18 mouse cellular contexts compared by ENCODE assay signal in genomic region chr9:64395238-64395920, GRCm38 (mm10). TPM values are rescaled to one million over a fixed set of nuclear protein-coding genes. Genes with fewer than 3 reads are reported as not detected.
DNase-seq lines count a peak whose midpoint lies in the region; ATAC-seq lines count a peak whose summit lies in the region.
"Had no signal": no experiment of that assay in that cellular context is flagged by ENCODE, and none has a peak within 500 bp of the region (broad histone marks: within the 10 kb centered on the region; RNA-seq: fewer than 3 reads in every experiment).

No protein-coding gene starts in this region.

- intact Hi-C loops in left cerebral cortex, postnatal 36 days (cut with DNase I): loop anchor here (2.0 to 10.0 kb wide), 3 partner anchors 109 to 243 kb away; no protein-coding TSS in a partner anchor
- intact Hi-C loops in left cerebral cortex, postnatal 10 days (cut with DNase I): no loop called here

- peak; percentile 44 to 53 for DNase-seq in adrenal gland, adult (ENCODE audit: inconsistent age in 2 of 2, low spot score in 1 of 2)
- no peak for DNase-seq in adrenal gland, postnatal 25 days
- DNase-seq in frontal cortex, adult 2 months (ENCODE audit: extremely low spot score in 1 of 2, low spot score in 1 of 2): peak; percentile 49 to 63
- DNase-seq in frontal cortex, postnatal 14 days (ENCODE audit: low spot score in 2 of 2): no peak
- peak; percentile 25 to 36 for DNase-seq in left cerebral cortex, postnatal 36 days (ENCODE audit: low spot score in 2 of 2)
- no peak for DNase-seq in left cerebral cortex, postnatal 10 days (ENCODE audit: extremely low spot score in 1 of 2, low spot score in 2 of 2)
- peak; percentile 32 for DNase-seq in Muller cell, postnatal 12 days (ENCODE audit: inconsistent ontology term)
- DNase-seq: cerebellum, postnatal 36 days; forebrain, postnatal 0 days; gastrocnemius, postnatal 25 days; kidney, adult 11 months; lung, adult 2 months; lung, postnatal 36 days had no signal

- ATAC-seq in megakaryocyte-erythroid progenitor cell, adult 5-6 weeks (replicated peaks; ENCODE audit: low FRiP score, low TSS enrichment, poor library complexity, severe bottlenecking): no peak
- ATAC-seq: activated CD4-positive, CD25-positive, alpha-beta regulatory T cell, adult 4 months; forebrain, postnatal 0 days; liver, embryonic 12.5 days; Patski had no signal

RNA-seq across cellular contexts. Expression of gene Megf11, which starts 10.0 kb away (rescaled TPM):
- total RNA-seq in adrenal gland, postnatal 25 days (2021): 0.29 and 0.97 TPM in 2 replicates
- polyA plus RNA-seq in frontal cortex, adult 2 months (2012; rRNA removed): 7.3 and 8.0 TPM in 2 replicates
- 10 to 100 TPM; 12.6 to 14.6 TPM for total RNA-seq in left cerebral cortex, postnatal 36 days (2021)
- 1 to 10 TPM; 7.3 to 9.1 TPM for total RNA-seq in left cerebral cortex, postnatal 10 days (2021)
- total RNA-seq in megakaryocyte-erythroid progenitor cell, adult 5-6 weeks (2014; fragmentation: Nextera tagmentation): not detected in 2 replicates
- total RNA-seq in megakaryocyte-erythroid progenitor cell, adult 5-6 weeks (2017): not detected in 2 replicates
- total RNA-seq: hematopoietic stem cell, adult 5-6 weeks had no signal

RNA-seq across cellular contexts. Expression of gene Dis3l, which starts 54.3 kb away (rescaled TPM):
- 20.5 and 22.6 TPM in 2 replicates for total RNA-seq in adrenal gland, postnatal 25 days (2021)
- 23.0 and 24.1 TPM in 2 replicates for polyA plus RNA-seq in frontal cortex, adult 2 months (2012; rRNA removed)
- 10 to 100 TPM; 25.6 to 32.1 TPM for total RNA-seq in left cerebral cortex, postnatal 36 days (2021)
- total RNA-seq in left cerebral cortex, postnatal 10 days (2021): 10 to 100 TPM; 28.5 to 30.2 TPM
- 13.2 and 20.7 TPM in 2 replicates for total RNA-seq in megakaryocyte-erythroid progenitor cell, adult 5-6 weeks (2014; fragmentation: Nextera tagmentation)
- 20.0 and 20.4 TPM in 2 replicates for total RNA-seq in megakaryocyte-erythroid progenitor cell, adult 5-6 weeks (2017)

Comparison
In these comparisons a context has a peak if more than half of its experiments do, and no peak if none do; other contexts are left out.
1. DNase-seq: peak in adrenal gland, adult (2 of 2), frontal cortex, adult 2 months (2 of 2), left cerebral cortex, postnatal 36 days (2 of 2) and Muller cell, postnatal 12 days (single experiment); none in adrenal gland, postnatal 25 days (single experiment), frontal cortex, postnatal 14 days (0 of 2) and left cerebral cortex, postnatal 10 days (0 of 2).